Mouse (Mus musculus) testis, adult 2 months (tissue): ENCODE results near the gene B4galnt1.

Source experiments
- CTCF ChIP-seq: fragments of 200-500 bp; IDR thresholded peaks from 2 replicates; pipeline ENCODE4 v1.5.1; 2012; ENCODE audit warnings: low read depth, mild to moderate bottlenecking, inconsistent platforms, low read length, moderate library complexity; ENCODE audit not compliant: control insufficient read depth, insufficient read depth, insufficient replicate concordance
- POLR2A ChIP-seq: fragments of 200-500 bp; IDR thresholded peaks from 2 replicates; pipeline ENCODE4 v1.6.1; 2012; ENCODE audit warnings: low read depth, mild to moderate bottlenecking, inconsistent platforms, low read length, moderate library complexity; ENCODE audit not compliant: control insufficient read depth

DNA sequence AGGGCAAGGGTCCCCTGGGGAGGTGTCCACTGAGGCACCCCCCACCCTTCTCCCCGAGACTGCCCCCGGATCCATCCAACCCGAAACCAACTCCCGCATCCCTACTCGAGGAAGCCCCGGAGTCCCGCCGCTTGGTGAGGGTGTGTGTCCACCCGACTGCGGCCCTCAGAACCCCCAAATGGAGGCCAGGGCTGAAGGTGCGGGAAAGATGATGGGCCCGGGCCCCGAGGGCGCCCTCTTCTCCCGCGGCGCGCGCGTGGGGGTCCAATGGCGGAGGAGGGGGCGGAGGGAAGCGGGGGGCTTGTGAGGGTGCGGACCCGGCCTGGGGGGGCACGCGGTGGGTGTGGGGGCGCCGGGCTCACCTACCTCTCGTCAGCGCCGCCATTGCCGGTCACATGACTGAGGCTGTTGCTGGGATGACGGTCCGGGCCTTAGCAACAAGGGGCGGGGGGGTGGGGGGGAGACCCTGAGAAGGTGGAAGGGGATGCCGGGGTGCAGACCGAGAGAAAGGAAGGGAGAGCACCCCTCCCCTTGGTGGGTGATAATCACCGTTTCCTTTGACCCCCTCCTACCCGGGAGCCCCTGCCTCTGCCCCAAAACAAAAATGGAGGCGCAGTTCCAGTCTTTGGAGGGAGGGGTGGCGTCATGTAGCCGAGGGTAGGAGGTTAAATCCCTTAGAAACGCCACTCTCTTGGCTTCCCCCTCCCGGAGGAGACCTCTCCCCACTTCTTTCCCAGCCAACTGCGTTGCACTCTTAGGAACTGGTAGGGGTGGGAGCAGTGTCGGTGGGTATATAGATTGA is 30.5 kb downstream of the B4galnt1 start, which contains the start of gene Dtx3:
- TF ChIP-seq POLR2A (no peak), CTCF (no peak)
